Mouse (Mus musculus): ENCODE measurements around the gene Mras. TPM values are rescaled to one million over a fixed set of nuclear protein-coding genes. Genes with fewer than 3 reads are reported as not detected.
A peak's percentile ranks its signal among the peaks of the same experiment; 100 is the strongest.

Mras gene
- total RNA-seq, 2 experiments from 2014 or later: 151 to 157 TPM

GRCm38 (mm10) chr9:99379194-99379593 lies 58.0 kb downstream of the Mras start:
- DNase-seq (ENCODE audit: low spot score in 2 of 2): no peak
- intact Hi-C loops (cut with DNase I): loop anchor here (10.0 kb wide), 1 partner anchor 394 kb away; the partner anchor contains the start of gene Faim

GRCm38 (mm10) chr9:99376591-99377418 lies 60.4 kb downstream of the Mras start:
- no peak for DNase-seq (ENCODE audit: low spot score in 2 of 2)
- intact Hi-C loops (cut with DNase I): loop anchor here (1.0 to 10.0 kb wide), 4 partner anchors 38 to 392 kb away; partner anchors contain the start of genes Cep70 and Faim

GRCm38 (mm10) chr9:99368431-99368830 lies 68.8 kb downstream of the Mras start:
- DNase-seq (ENCODE audit: low spot score in 2 of 2): no peak
- intact Hi-C loops (cut with DNase I): no loop called here

- intact Hi-C loops (cut with DNase I): no loop called here
- DNase-seq (ENCODE audit: low spot score in 2 of 2): no peak
Measured at GRCm38 (mm10) chr9:99365906-99366305, 71.3 kb downstream of the Mras start.

DNA sequence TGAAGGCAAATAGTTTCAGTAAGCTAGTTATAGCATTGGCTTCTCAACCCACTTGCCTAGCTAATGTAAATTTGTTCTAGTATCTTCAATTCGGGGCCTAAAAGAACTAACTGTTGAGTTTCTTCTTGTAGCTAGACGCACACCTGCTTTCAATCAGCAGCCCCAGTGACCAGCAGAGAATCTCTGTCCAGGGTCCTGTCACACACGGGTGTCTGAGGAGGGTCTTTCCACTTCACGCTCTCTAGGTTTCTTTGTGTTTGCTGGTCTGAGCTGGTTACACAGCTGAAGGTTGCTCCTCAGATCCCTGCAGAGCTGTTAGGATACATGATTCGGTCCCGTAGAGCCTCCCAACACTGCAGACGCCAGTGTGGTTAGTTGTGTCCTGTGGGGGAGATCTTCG lies 74.1 kb downstream of the Mras start:
- intact Hi-C loops (cut with DNase I): no loop called here
- DNase-seq (ENCODE audit: low spot score in 2 of 2): no peak

- intact Hi-C loops (cut with DNase I): no loop called here
- no peak for DNase-seq (ENCODE audit: low spot score in 2 of 2)
Measured at GRCm38 (mm10) chr9:99361946-99362345, 75.2 kb downstream of the Mras start.

- DNase-seq (ENCODE audit: low spot score in 2 of 2): no peak
- intact Hi-C loops (cut with DNase I): no loop called here
Measured at GRCm38 (mm10) chr9:99359012-99359411, 78.2 kb downstream of the Mras start.

DNA sequence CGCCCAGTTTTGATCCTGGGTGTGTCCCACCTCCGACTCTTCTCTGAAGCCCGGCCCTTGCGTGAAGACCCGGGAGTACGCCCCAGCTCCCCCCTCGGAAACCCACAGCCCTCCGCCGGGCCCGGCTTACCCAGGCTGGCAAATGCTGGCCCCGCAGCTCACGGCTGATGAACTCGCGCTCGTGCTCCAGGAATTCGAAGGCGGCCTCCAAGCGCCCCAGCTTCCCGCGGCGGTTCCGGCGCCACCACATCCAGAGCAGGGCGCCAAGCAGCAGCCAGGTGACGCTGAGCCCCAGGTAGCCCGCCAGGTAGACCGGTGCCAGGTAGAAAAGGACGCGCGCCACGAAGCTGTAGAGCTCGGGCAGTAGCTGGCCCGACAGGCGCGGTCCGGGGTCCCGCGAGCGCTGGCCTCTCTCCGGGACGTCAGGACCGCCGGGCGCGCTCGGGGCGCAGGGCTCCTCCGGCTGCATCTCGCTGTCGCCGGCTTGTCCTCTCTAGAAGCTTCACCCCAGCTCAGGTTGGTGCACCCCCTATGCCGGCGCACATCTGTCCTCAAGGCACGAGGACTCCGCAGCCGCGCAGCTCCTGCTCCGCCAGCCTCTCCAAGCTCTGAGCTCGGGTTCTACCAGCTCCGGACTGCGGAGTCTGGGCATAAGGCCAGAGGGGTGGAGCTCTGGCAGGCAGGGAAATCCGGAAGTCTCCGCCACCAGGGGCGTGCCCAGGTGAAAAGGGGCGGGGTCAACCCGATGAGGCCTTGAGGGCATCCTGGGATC lies 79.1 kb downstream of the Mras start, which contains the start of gene Esyt3:
Gene Esyt3, minus strand, starts transcription at position 637 of the 772 bp plus-strand sequence.
- intact Hi-C loops (cut with DNase I): no loop called here

GRCm38 (mm10) chr9:99357561-99357920 lies 79.6 kb downstream of the Mras start:
- no peak for DNase-seq (ENCODE audit: low spot score in 2 of 2)
- intact Hi-C loops (cut with DNase I): no loop called here

More for the DNA sequence above, 79.1 kb downstream of the Mras start, which contains the start of gene Esyt3:
- DNase-seq (ENCODE audit: low spot score in 2 of 2): no peak

- DNase-seq (ENCODE audit: low spot score in 2 of 2): no peak
- intact Hi-C loops (cut with DNase I): no loop called here
Measured at GRCm38 (mm10) chr9:99355971-99356370, 81.2 kb downstream of the Mras start.

- intact Hi-C loops (cut with DNase I): no loop called here
- DNase-seq (ENCODE audit: low spot score in 2 of 2): no peak
Measured at GRCm38 (mm10) chr9:99354796-99355195, 82.4 kb downstream of the Mras start.

DNA sequence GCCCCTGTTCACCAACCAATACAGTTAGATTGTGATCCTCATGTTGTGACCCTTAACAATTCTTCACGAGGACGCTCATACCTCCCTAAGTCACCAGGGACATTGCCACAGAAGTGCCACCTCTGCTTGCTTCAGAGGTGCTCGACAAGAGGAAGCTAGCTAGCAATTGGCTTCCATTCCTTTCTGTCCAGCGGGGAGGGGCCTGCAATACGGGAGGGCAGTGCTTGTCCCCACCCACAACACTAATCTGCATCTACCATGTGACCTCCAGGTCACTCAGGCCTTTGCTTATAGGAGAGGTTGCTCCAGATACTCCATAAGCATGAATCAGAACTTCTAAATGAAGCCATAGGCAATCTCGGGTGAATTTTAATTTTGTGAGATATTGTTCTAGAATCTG lies 83.8 kb downstream of the Mras start:
- intact Hi-C loops (cut with DNase I): no loop called here

GRCm38 (mm10) chr9:99352964-99353363 lies 84.2 kb downstream of the Mras start:
- intact Hi-C loops (cut with DNase I): no loop called here
- no peak for DNase-seq (ENCODE audit: low spot score in 2 of 2)

More for the DNA sequence above, 83.8 kb downstream of the Mras start:
- DNase-seq (ENCODE audit: low spot score in 2 of 2): no peak

DNA sequence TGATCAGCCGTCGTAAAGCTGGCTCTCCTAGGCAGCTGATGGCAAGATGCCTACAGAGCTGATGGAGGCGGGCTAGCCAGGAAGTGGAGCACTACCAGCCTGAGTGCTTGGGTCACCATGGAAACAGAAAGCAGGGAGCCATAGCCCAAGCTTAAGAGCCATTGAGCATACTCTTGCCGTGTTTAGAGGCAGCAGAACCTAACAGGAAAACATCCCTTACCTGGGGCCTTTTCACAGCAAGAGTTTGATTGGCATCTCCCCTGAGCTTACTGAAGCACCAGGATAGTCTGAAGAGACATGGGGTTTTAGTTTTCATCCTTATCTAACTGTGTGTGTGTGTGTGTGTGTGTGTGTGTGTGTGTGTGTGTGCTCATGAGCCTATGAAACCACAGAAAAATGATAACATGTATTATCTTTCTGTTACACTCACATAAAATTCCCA lies 91.8 kb downstream of the Mras start:
- intact Hi-C loops (cut with DNase I): no loop called here
- DNase-seq (ENCODE audit: low spot score in 2 of 2): peak; percentile 56 to 66

DNA sequence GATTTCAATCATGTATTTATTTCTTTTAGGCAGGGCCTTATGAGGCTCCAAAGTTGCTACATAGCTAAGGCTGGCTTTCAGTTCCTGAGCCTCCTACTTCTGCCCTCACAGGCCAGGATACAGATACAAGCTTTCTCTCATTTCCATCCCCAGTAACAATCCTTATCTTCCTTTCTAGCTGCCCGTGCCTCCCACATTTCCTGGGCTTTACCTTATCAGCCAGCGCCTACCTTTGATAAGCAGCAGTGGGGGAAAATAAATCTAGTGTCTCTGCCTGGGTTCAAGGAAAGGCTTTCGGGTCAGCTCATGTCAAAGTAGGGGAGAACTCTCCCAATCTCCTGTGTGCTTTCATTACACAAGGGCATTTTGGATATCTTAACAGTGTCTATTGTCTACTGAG lies 95.6 kb downstream of the Mras start:
- intact Hi-C loops (cut with DNase I): no loop called here
- DNase-seq (ENCODE audit: low spot score in 2 of 2): no peak

GRCm38 (mm10) chr9:99340126-99340525 lies 97.1 kb downstream of the Mras start:
- intact Hi-C loops (cut with DNase I): no loop called here

GRCm38 (mm10) chr9:99339182-99339581 lies 98.0 kb downstream of the Mras start:
- intact Hi-C loops (cut with DNase I): loop anchor here (1.0 kb wide), 1 partner anchor 37 kb away; no protein-coding TSS in a partner anchor
- DNase-seq (ENCODE audit: low spot score in 2 of 2): no peak

More at GRCm38 (mm10) chr9:99340126-99340525, 97.1 kb downstream of the Mras start:
- no peak for DNase-seq (ENCODE audit: low spot score in 2 of 2)

DNA sequence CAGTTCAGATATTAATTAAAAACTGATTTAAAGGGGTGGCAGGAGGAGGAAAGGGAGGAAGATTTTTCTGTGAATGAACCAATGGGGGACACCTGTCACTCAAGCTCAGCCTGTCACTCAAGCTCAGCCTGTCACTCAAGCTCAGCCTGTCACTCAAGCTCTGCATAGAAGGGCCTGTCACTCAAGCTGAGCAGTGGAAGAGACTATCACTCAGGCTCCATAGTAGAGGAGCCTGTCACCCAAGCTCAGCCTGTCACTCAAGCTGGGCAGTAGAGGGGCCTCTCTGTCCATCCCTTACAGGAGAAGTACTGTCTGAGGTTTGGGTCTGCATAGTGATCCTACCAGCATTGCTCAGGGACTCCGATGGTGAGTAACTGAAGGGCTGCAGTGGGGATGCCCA lies 98.9 kb downstream of the Mras start:
- no peak for DNase-seq (ENCODE audit: low spot score in 2 of 2)
- intact Hi-C loops (cut with DNase I): no loop called here

DNA sequence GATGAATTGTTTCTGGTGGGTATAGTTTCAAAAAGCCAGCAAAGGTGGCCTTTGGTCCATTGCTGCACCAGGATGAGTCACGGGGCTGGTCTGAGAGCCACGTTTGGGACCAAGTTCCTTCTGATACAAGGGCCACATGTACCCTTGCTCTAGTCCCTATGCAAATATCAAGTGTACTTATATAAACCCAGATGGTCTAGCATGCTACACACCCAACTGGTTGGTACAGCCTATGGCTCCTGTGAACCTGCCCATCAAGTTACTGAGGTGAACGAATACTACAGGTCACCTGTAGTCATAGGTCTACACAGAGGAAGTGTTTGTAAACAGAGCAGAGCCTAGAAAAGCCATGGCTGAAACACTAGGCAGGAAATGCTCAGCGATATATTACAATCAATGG lies 100.6 kb downstream of the Mras start:
- intact Hi-C loops (cut with DNase I): no loop called here
- DNase-seq (ENCODE audit: low spot score in 2 of 2): no peak

Data from left cerebral cortex, postnatal 36 days (tissue).